Mouse (Mus musculus) kidney, postnatal 0 days (tissue): ENCODE results near the gene Ctnna3. TPM values are rescaled to one million over a fixed set of nuclear protein-coding genes. Genes with fewer than 3 reads are reported as not detected.

Experiments used
- ATAC-seq: fragments of 200-750 bp; cut with Nextera tagmentation; replicated peaks from 2 replicates; pipeline ENCODE4 v1.8.0; 2017; ENCODE audit warnings: low read depth, moderate number of reproducible peaks, moderate TSS enrichment, moderate library complexity; ENCODE audit not compliant: low FRiP score
- DNase-seq: peaks from one replicate; pipeline ENCODE4 v3.0.0-alpha.2; 2016; ENCODE audit warnings: low spot score
- H3K27ac ChIP-seq: fragments of 300-500 bp; sonication (generic); 2 replicates; pipeline ENCODE4 v1.5.1; 2014; ENCODE audit warnings: mild to moderate bottlenecking
- H3K27me3 ChIP-seq: fragments of 300-500 bp; sonication (generic); 2 replicates; pipeline ENCODE4 v1.6.1; 2014; ENCODE audit warnings: low read length, mixed read lengths; ENCODE audit not compliant: insufficient read depth
- H3K36me3 ChIP-seq: fragments of 300-500 bp; sonication (generic); 2 replicates; pipeline ENCODE4 v1.6.1; 2014; ENCODE audit warnings: low read length, mixed read lengths; ENCODE audit not compliant: insufficient read depth
- H3K4me1 ChIP-seq: fragments of 300-500 bp; sonication (generic); replicated peaks from 2 replicates; pipeline ENCODE4 v1.6.1; 2014; ENCODE audit warnings: antibody characterized with exemption, low read length, mixed read lengths; ENCODE audit not compliant: insufficient read depth
- H3K4me2 ChIP-seq: fragments of 300-500 bp; sonication (generic); 2 replicates; pipeline ENCODE4 v1.6.1; 2014; ENCODE audit warnings: mild to moderate bottlenecking, low read length, moderate library complexity, mixed read lengths
- H3K4me3 ChIP-seq: fragments of 300-500 bp; sonication (generic); replicated peaks from 2 replicates; pipeline ENCODE4 v1.5.1; 2014; ENCODE audit warnings: low read depth, low read length
- H3K9ac ChIP-seq: fragments of 300-500 bp; sonication (generic); 2 replicates; pipeline ENCODE4 v1.6.1; 2014; ENCODE audit warnings: low read depth, low read length
- H3K9me3 ChIP-seq: fragments of 300-500 bp; sonication (generic); replicated peaks from 2 replicates; pipeline ENCODE4 v1.6.1; 2016; ENCODE audit warnings: low read length, inconsistent platforms, mixed read lengths
- CTCF ChIP-seq: IDR thresholded peaks from 2 replicates; pipeline ENCODE4 v1.5.1; 2016; ENCODE audit warnings: antibody characterized with exemption, low read depth, mild to moderate bottlenecking, moderate library complexity
- WGBS: fragments of 180-500 bp; shearing (Covaris S2); extraction: QIAGEN DNeasy Blood & Tissue Kit; methylation state at CpG from one replicate; pipeline ENCODE4 v1.1.7; 2014; 5-methylcytosine and 5-hydroxymethylcytosine counted together
- polyA plus RNA-seq: library from polyadenylated mRNA; unstranded; fragments of >200 nt; fragmentation: Nextera tagmentation; extraction: Ambion mirVana; gene quantifications from 2 replicates; pipeline ENCODE4 v1.2.1, GENCODE M21; 2015

The Ctnna3 gene
- polyA plus RNA-seq, 1 experiment from 2014 or later = 0.32 TPM

- H3K4me1 ChIP-seq = no peaks in the 10 kb centered on the region
- no peak overlapping the region for H3K27ac ChIP-seq
- 87% methylated on average over 6 of the region's 6 CpGs for WGBS
- no peak overlapping the region for H3K4me2 ChIP-seq
- DNase-seq = no peak
- no peak for TF ChIP-seq CTCF
- ATAC-seq = no peak
- H3K9me3 ChIP-seq = no peaks in the 10 kb centered on the region
- no peaks in the 10 kb centered on the region for H3K36me3 ChIP-seq
- H3K27me3 ChIP-seq = no peaks in the 10 kb centered on the region
- H3K9ac ChIP-seq = no peak overlapping the region
- no peak overlapping the region for H3K4me3 ChIP-seq
These were observed 280.3 kb downstream of the Ctnna3 start for GRCm38 (mm10) chr10:63710211-63710610.

- DNase-seq = no peak
- no peak overlapping the region for H3K9ac ChIP-seq
- no peak for ATAC-seq
- no peak overlapping the region for H3K4me2 ChIP-seq
- no peak for TF ChIP-seq CTCF
- no peak overlapping the region for H3K4me3 ChIP-seq
- no peak overlapping the region for H3K27ac ChIP-seq
- H3K9me3 ChIP-seq = no peaks in the 10 kb centered on the region
- no peaks in the 10 kb centered on the region for H3K27me3 ChIP-seq
- WGBS = 29% methylated on average over 8 of the region's 8 CpGs
- H3K36me3 ChIP-seq = no peaks in the 10 kb centered on the region
- no peaks in the 10 kb centered on the region for H3K4me1 ChIP-seq
These were observed 282.6 kb downstream of the Ctnna3 start for GRCm38 (mm10) chr10:63712530-63712929.

- 75% methylated on average over 4 of the region's 4 CpGs for WGBS
- Histone ChIP-seq H3K4me2 (no peak overlapping the region), H3K9me3 (no peaks in the 10 kb centered on the region), H3K4me3 (no peak overlapping the region), H3K36me3 (no peaks in the 10 kb centered on the region), H3K9ac (no peak overlapping the region), H3K4me1 (no peaks in the 10 kb centered on the region), H3K27me3 (no peaks in the 10 kb centered on the region), H3K27ac (no peak overlapping the region)
- no peak for ATAC-seq
- DNase-seq = no peak
- no peak for TF ChIP-seq CTCF
These were observed 284.3 kb downstream of the Ctnna3 start for GRCm38 (mm10) chr10:63714151-63714550.

- no peak overlapping the region for H3K27ac ChIP-seq
- no peaks in the 10 kb centered on the region for H3K36me3 ChIP-seq
- no peaks in the 10 kb centered on the region for H3K4me1 ChIP-seq
- 92% methylated on average over 10 of the region's 10 CpGs for WGBS
- ATAC-seq (no peak), DNase-seq (no peak)
- H3K9ac ChIP-seq = no peak overlapping the region
- no peaks in the 10 kb centered on the region for H3K9me3 ChIP-seq
- no peak overlapping the region for H3K4me3 ChIP-seq
- no peak for TF ChIP-seq CTCF
- no peak overlapping the region for H3K4me2 ChIP-seq
- H3K27me3 ChIP-seq = no peaks in the 10 kb centered on the region
These were observed 339.0 kb downstream of the Ctnna3 start for GRCm38 (mm10) chr10:63768871-63769270.

GRCm38 (mm10) chr10:63771656-63772055, 341.8 kb downstream of the Ctnna3 start:
- no peak overlapping the region for H3K4me3 ChIP-seq
- H3K4me1 ChIP-seq = no peaks in the 10 kb centered on the region
- no peak overlapping the region for H3K9ac ChIP-seq
- no peaks in the 10 kb centered on the region for H3K9me3 ChIP-seq
- WGBS = 76% methylated on average over 7 of the region's 7 CpGs
- H3K27ac ChIP-seq = no peak overlapping the region
- no peak for ATAC-seq
- H3K27me3 ChIP-seq = no peaks in the 10 kb centered on the region
- no peak overlapping the region for H3K4me2 ChIP-seq
- no peak for TF ChIP-seq CTCF
- H3K36me3 ChIP-seq = no peaks in the 10 kb centered on the region
- DNase-seq = no peak

GRCm38 (mm10) chr10:63772074-63772473, 342.2 kb downstream of the Ctnna3 start:
- no peak overlapping the region for H3K27ac ChIP-seq
- no peaks in the 10 kb centered on the region for H3K27me3 ChIP-seq
- no peak overlapping the region for H3K4me3 ChIP-seq
- no peaks in the 10 kb centered on the region for H3K36me3 ChIP-seq
- TF ChIP-seq CTCF = no peak
- DNase-seq (no peak), ATAC-seq (no peak)
- no peak overlapping the region for H3K4me2 ChIP-seq
- H3K9ac ChIP-seq = no peak overlapping the region
- H3K9me3 ChIP-seq = no peaks in the 10 kb centered on the region
- 66% methylated on average over 10 of the region's 10 CpGs for WGBS
- H3K4me1 ChIP-seq = no peaks in the 10 kb centered on the region

GRCm38 (mm10) chr10:63781948-63782347, 352.1 kb downstream of the Ctnna3 start:
- ATAC-seq = no peak
- WGBS = 64% methylated on average over 6 of the region's 6 CpGs
- no peak overlapping the region for H3K4me2 ChIP-seq
- no peaks in the 10 kb centered on the region for H3K27me3 ChIP-seq
- no peak overlapping the region for H3K27ac ChIP-seq
- no peak for TF ChIP-seq CTCF
- no peak overlapping the region for H3K4me3 ChIP-seq
- no peaks in the 10 kb centered on the region for H3K9me3 ChIP-seq
- no peaks in the 10 kb centered on the region for H3K4me1 ChIP-seq
- no peak for DNase-seq
- H3K9ac ChIP-seq = no peak overlapping the region
- no peaks in the 10 kb centered on the region for H3K36me3 ChIP-seq
